Mouse (Mus musculus): ENCODE measurements around the gene Sema3a. TPM values are rescaled to one million over a fixed set of nuclear protein-coding genes. Genes with fewer than 3 reads are reported as not detected.

Gene Sema3a
- polyA plus RNA-seq, 1 experiment = not detected

GRCm38 (mm10) chr5:13313977-13314376, 188.8 kb downstream of the Sema3a start:
- Histone ChIP-seq H3K27me3 (replicated peaks) (no peaks in the 10 kb centered on the region), H3K36me3 (replicated peaks; ENCODE audit: low read length) (no peaks in the 10 kb centered on the region), H3K9me3 (no peaks in the 10 kb centered on the region), H3K4me3 (replicated peaks) (no peak overlapping the region), H3K4me1 (no peaks in the 10 kb centered on the region)
- TF ChIP-seq GATA1 (IDR thresholded peaks at IDR 0.05; ENCODE audit: borderline replicate concordance, low read length) = no peak
- no peak for TF ChIP-seq FLI1 (IDR thresholded peaks at IDR 0.05; ENCODE audit: low read length)

DNA sequence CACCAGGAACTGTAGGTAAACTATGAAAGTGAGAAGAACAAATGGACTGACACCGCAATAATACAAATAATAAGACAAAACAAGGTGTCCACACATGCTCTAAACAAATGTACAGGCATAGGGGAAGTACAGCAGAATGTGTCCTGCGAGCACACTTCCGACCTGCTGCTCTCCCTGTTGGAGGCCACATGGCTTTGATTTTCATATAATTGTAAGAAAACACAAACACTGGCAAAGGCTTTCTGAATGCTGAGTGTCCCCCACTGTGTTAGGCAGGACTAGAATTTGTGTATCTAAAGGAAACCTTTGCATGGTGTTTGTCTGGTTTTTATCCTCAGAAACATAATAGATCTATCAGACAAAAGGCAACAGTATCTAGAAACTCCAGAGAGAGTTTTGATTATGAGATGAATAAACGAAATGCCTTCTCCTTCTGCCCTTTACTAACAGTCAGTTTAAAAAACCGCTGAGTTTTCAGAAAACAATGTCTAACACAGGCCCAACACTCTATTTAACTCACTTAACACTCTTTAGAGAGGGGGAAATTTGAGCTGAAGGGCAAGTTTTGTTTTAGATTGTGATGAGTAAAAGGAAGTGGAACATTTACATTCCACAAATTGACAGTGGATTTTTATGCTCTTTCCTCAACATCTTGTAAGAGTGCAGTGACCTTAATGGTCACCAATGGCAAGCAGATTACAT, 193.7 kb downstream of the Sema3a start:
- Histone ChIP-seq H3K4me1 (no peaks in the 10 kb centered on the region; the same call in 1 of the 2 replicates), H3K36me3 (replicated peaks; ENCODE audit: low read length) (no peaks in the 10 kb centered on the region), H3K27me3 (replicated peaks) (no peaks in the 10 kb centered on the region), H3K9me3 (no peaks in the 10 kb centered on the region), H3K4me3 (replicated peaks) (no peak overlapping the region)
- TF ChIP-seq GATA1 (IDR thresholded peaks at IDR 0.05; ENCODE audit: borderline replicate concordance, low read length) (no peak), FLI1 (IDR thresholded peaks at IDR 0.05; ENCODE audit: low read length) (no peak)

GRCm38 (mm10) chr5:13320138-13320537, 194.9 kb downstream of the Sema3a start:
- no peaks in the 10 kb centered on the region; the same call in 1 of the 2 replicates for H3K4me1 ChIP-seq
- no peaks in the 10 kb centered on the region for H3K27me3 ChIP-seq (replicated peaks)
- no peak overlapping the region for H3K4me3 ChIP-seq (replicated peaks)
- no peaks in the 10 kb centered on the region for H3K9me3 ChIP-seq
- no peak for TF ChIP-seq GATA1 (IDR thresholded peaks at IDR 0.05; ENCODE audit: borderline replicate concordance, low read length)
- TF ChIP-seq FLI1 (IDR thresholded peaks at IDR 0.05; ENCODE audit: low read length) = no peak
- no peaks in the 10 kb centered on the region for H3K36me3 ChIP-seq (replicated peaks; ENCODE audit: low read length)

- no peak for TF ChIP-seq GATA1 (IDR thresholded peaks at IDR 0.05; ENCODE audit: borderline replicate concordance, low read length)
- no peak for TF ChIP-seq FLI1 (IDR thresholded peaks at IDR 0.05; ENCODE audit: low read length)
- Histone ChIP-seq H3K36me3 (replicated peaks; ENCODE audit: low read length) (no peaks in the 10 kb centered on the region), H3K27me3 (replicated peaks) (no peaks in the 10 kb centered on the region), H3K9me3 (no peaks in the 10 kb centered on the region), H3K4me1 (peaks cover 3% of the 10 kb centered on the region; the same call in 1 of the 2 replicates), H3K4me3 (replicated peaks) (no peak overlapping the region)
Measured at GRCm38 (mm10) chr5:13327281-13327680, 202.1 kb downstream of the Sema3a start.

DNA sequence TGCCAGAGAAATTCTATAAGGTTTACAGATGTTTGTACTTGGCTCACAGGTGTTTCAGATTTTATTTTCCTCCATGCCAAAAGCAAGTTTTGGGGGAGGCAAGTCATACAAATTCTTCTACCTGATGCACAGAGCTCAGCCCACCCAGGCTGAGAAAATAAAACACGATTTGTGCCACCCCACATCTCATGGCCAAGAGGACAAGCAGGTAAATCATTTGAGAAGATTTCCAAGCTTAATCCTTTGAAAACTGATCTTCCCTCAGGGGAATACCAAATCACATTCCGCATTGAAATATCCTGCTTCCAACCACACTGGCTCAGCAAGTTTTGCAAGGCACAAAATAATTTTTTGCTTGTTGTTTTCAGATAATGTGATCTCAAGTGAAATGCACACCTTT, 206.2 kb downstream of the Sema3a start:
- Histone ChIP-seq H3K9me3 (no peaks in the 10 kb centered on the region), H3K4me1 (peaks cover 15% of the 10 kb centered on the region; the same call in 1 of the 2 replicates), H3K27me3 (replicated peaks) (no peaks in the 10 kb centered on the region), H3K36me3 (replicated peaks; ENCODE audit: low read length) (no peaks in the 10 kb centered on the region), H3K4me3 (replicated peaks) (no peak overlapping the region)
- no peak for TF ChIP-seq FLI1 (IDR thresholded peaks at IDR 0.05; ENCODE audit: low read length)
- no peak for TF ChIP-seq GATA1 (IDR thresholded peaks at IDR 0.05; ENCODE audit: borderline replicate concordance, low read length)

DNA sequence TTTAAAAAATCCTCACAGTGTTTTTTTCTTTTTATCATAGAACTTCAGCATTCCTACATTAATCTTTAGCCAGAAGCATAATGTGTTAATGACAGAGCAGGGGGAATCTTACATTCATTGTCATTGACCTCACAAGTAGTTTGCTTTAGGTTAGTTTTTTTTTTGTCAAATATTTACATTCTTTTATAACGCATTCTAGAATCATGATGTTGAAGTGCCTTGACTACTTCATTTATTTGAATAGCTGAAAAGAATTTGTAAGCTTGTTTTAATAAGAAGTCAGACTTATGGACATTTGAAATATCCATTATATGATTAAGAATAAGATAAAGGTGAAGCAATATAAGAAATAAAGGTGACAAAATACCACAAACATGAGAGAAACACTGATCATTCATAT, 212.5 kb downstream of the Sema3a start:
- Histone ChIP-seq H3K4me3 (replicated peaks) (no peak overlapping the region), H3K9me3 (no peaks in the 10 kb centered on the region), H3K36me3 (replicated peaks; ENCODE audit: low read length) (no peaks in the 10 kb centered on the region), H3K27me3 (replicated peaks) (no peaks in the 10 kb centered on the region), H3K4me1 (peaks cover 24% of the 10 kb centered on the region; the same call in 1 of the 2 replicates)
- TF ChIP-seq FLI1 (IDR thresholded peaks at IDR 0.05; ENCODE audit: low read length) = no peak
- TF ChIP-seq GATA1 (IDR thresholded peaks at IDR 0.05; ENCODE audit: borderline replicate concordance, low read length) = no peak

GRCm38 (mm10) chr5:13347068-13347467, 221.9 kb downstream of the Sema3a start:
- no peaks in the 10 kb centered on the region for H3K9me3 ChIP-seq
- TF ChIP-seq GATA1 (IDR thresholded peaks at IDR 0.05; ENCODE audit: borderline replicate concordance, low read length) (no peak), FLI1 (IDR thresholded peaks at IDR 0.05; ENCODE audit: low read length) (no peak)
- no peaks in the 10 kb centered on the region for H3K36me3 ChIP-seq (replicated peaks; ENCODE audit: low read length)
- no peaks in the 10 kb centered on the region for H3K4me1 ChIP-seq
- no peak overlapping the region for H3K4me3 ChIP-seq (replicated peaks)
- H3K27me3 ChIP-seq (replicated peaks) = no peaks in the 10 kb centered on the region

DNA sequence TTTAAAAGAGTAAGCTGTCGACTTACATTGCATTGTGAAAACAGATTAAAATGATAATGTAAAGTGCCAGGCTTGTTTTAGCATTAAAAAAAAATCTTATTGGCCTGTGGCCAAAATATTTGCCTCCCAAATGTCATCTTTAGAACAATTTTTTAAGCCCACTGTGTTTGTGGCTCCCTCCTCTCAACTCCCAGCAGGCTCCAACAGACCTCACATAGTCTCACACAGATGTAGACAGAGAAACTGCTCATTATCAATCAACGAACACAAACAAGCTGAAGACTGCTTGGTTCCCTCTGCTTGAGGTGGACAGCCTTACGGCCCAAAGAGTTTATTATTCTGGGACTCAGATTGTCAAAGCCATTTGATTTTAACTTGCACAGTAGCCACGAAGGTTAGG, 226.4 kb downstream of the Sema3a start:
- TF ChIP-seq FLI1 (IDR thresholded peaks at IDR 0.05; ENCODE audit: low read length) = no peak
- no peak for TF ChIP-seq GATA1 (IDR thresholded peaks at IDR 0.05; ENCODE audit: borderline replicate concordance, low read length)
- H3K36me3 ChIP-seq (replicated peaks; ENCODE audit: low read length) = no peaks in the 10 kb centered on the region
- peaks cover 8% of the 10 kb centered on the region for H3K9me3 ChIP-seq

DNA sequence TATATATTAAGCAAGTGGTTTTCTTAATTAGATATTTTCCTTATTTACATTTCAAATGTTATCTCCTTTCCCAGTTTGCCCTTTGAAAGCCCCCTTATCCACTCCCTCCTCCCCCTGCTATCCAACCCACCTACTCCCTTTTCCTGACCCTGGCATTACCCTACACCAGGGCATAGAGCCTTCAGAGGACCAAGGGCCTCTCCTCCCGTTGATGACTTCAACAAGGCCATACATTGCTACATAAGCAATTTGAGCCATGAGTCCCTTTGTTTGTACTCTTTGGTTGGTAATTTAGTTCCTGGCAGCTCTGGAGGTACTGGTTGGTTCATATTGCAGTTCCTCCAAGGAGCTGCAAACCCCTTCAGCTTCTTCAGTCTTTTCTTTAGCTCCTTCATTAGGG, 227.8 kb downstream of the Sema3a start:
- Histone ChIP-seq H3K9me3 (peaks cover 8% of the 10 kb centered on the region), H3K36me3 (replicated peaks; ENCODE audit: low read length) (no peaks in the 10 kb centered on the region), H3K4me1 (peaks cover 3% of the 10 kb centered on the region; the same call in 1 of the 2 replicates), H3K4me3 (replicated peaks) (no peak overlapping the region), H3K27me3 (replicated peaks) (no peaks in the 10 kb centered on the region)
- TF ChIP-seq FLI1 (IDR thresholded peaks at IDR 0.05; ENCODE audit: low read length) (no peak), GATA1 (IDR thresholded peaks at IDR 0.05; ENCODE audit: borderline replicate concordance, low read length) (no peak)

More for the DNA sequence above, 226.4 kb downstream of the Sema3a start:
- no peak overlapping the region for H3K4me3 ChIP-seq (replicated peaks)
- H3K4me1 ChIP-seq = peaks cover 3% of the 10 kb centered on the region; the same call in 1 of the 2 replicates
- H3K27me3 ChIP-seq (replicated peaks) = no peaks in the 10 kb centered on the region

DNA sequence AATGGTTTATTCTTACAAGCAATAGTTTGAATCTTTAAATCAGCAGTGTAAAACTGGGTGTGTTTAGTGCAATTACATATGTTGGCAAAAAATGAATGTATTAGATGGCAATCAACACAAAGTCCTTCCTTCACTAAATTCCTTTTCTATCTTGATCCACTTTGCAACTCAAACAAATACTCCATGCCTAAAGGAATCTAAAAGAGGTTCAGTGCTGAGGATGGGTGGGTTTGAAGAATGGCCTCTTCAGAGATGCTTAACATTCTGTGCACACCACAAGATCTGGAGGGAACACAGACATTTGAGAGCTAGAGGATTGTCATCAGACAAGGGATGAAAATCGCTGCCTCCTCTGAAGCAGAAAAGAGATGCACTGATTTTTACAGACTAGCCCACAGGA, 228.3 kb downstream of the Sema3a start:
- Histone ChIP-seq H3K36me3 (replicated peaks; ENCODE audit: low read length) (no peaks in the 10 kb centered on the region), H3K9me3 (peaks cover 8% of the 10 kb centered on the region), H3K4me3 (replicated peaks) (no peak overlapping the region), H3K4me1 (peaks cover 3% of the 10 kb centered on the region; the same call in 1 of the 2 replicates), H3K27me3 (replicated peaks) (no peaks in the 10 kb centered on the region)
- TF ChIP-seq FLI1 (IDR thresholded peaks at IDR 0.05; ENCODE audit: low read length) (no peak), GATA1 (IDR thresholded peaks at IDR 0.05; ENCODE audit: borderline replicate concordance, low read length) (no peak)
